Mouse (Mus musculus) limb, embryonic 13.5 days (tissue): ENCODE measurements around the gene Csf1. TPM values are rescaled to one million over a fixed set of nuclear protein-coding genes. Genes with fewer than 3 reads are reported as not detected.

Experiments
- ATAC-seq: fragments of 200-750 bp; cut with Nextera tagmentation; 2 replicates; pipeline ENCODE4 v1.8.0; 2017; ENCODE audit warnings: low read depth, moderate number of reproducible peaks, moderate TSS enrichment; ENCODE audit not compliant: low FRiP score
- H3K27ac ChIP-seq: fragments of 300-500 bp; sonication (generic); 2 replicates; pipeline ENCODE4 v1.5.1; 2015; ENCODE audit warnings: inconsistent platforms, mild to moderate bottlenecking, moderate library complexity
- H3K27me3 ChIP-seq: fragments of 300-500 bp; sonication (generic); 2 replicates; pipeline ENCODE4 v1.6.1; 2015; ENCODE audit warnings: mild to moderate bottlenecking, inconsistent platforms
- H3K36me3 ChIP-seq: fragments of 300-500 bp; sonication (generic); 2 replicates; pipeline ENCODE4 v1.6.1; 2015; ENCODE audit warnings: inconsistent platforms, mild to moderate bottlenecking, moderate library complexity
- H3K4me1 ChIP-seq: fragments of 300-500 bp; sonication (generic); 2 replicates; pipeline ENCODE4 v1.6.1; 2015; ENCODE audit warnings: inconsistent platforms
- H3K4me2 ChIP-seq: fragments of 300-500 bp; sonication (generic); replicated peaks from 2 replicates; pipeline ENCODE4 v1.6.1; 2015; ENCODE audit warnings: inconsistent platforms, mild to moderate bottlenecking, moderate library complexity
- H3K4me3 ChIP-seq: fragments of 300-500 bp; sonication (generic); 2 replicates; pipeline ENCODE4 v1.5.1; 2015; ENCODE audit warnings: moderate library complexity, mild to moderate bottlenecking, inconsistent platforms
- H3K9ac ChIP-seq: fragments of 300-500 bp; sonication (generic); 2 replicates; pipeline ENCODE4 v1.6.1; 2015; ENCODE audit warnings: mild to moderate bottlenecking, inconsistent platforms
- H3K9me3 ChIP-seq: fragments of 300-500 bp; sonication (generic); 2 replicates; pipeline ENCODE4 v1.6.1; 2016; ENCODE audit warnings: inconsistent platforms
- WGBS: fragments of 180-500 bp; shearing (Covaris S2); methylation state at CpG from one replicate; pipeline ENCODE4 v1.1.7; 2015; 5-methylcytosine and 5-hydroxymethylcytosine counted together
- polyA plus RNA-seq: library from polyadenylated mRNA; unstranded; fragments of >200 nt; fragmentation: Nextera tagmentation; extraction: Ambion mirVana; gene quantifications from 2 replicates; pipeline ENCODE4 v1.2.1, GENCODE M21; 2015

The Csf1 gene
- polyA plus RNA-seq, 1 experiment from 2014 or later = 10.2 TPM

- Histone ChIP-seq H3K4me2 (no peak overlapping the region), H3K27ac (peak overlapping the region; percentile 95), H3K27me3 (no peaks in the 10 kb centered on the region), H3K36me3 (no peaks in the 10 kb centered on the region), H3K9me3 (no peaks in the 10 kb centered on the region), H3K4me3 (no peak overlapping the region), H3K9ac (no peak overlapping the region), H3K4me1 (peaks cover 30% of the 10 kb centered on the region)
- no peak for ATAC-seq
- 83% methylated on average over 5 of the region's 5 CpGs for WGBS
Measured at GRCm38 (mm10) chr3:107792736-107793135, 32.5 kb upstream of the Csf1 start.

GRCm38 (mm10) chr3:107790766-107791303 is 30.6 kb upstream of the Csf1 start:
- H3K27me3 ChIP-seq = no peaks in the 10 kb centered on the region
- H3K27ac ChIP-seq = no peak overlapping the region
- 87% methylated on average over 11 of the region's 11 CpGs for WGBS
- H3K36me3 ChIP-seq = no peaks in the 10 kb centered on the region
- no peak overlapping the region for H3K9ac ChIP-seq
- ATAC-seq = no peak
- peaks cover 42% of the 10 kb centered on the region for H3K4me1 ChIP-seq
- H3K4me2 ChIP-seq = no peak overlapping the region
- no peak overlapping the region for H3K4me3 ChIP-seq
- no peaks in the 10 kb centered on the region for H3K9me3 ChIP-seq

- 81% methylated on average over 3 of the region's 3 CpGs for WGBS
- Histone ChIP-seq H3K4me2 (no peak overlapping the region), H3K27ac (no peak overlapping the region), H3K36me3 (no peaks in the 10 kb centered on the region), H3K27me3 (no peaks in the 10 kb centered on the region), H3K4me1 (peaks cover 42% of the 10 kb centered on the region), H3K9me3 (no peaks in the 10 kb centered on the region), H3K4me3 (no peak overlapping the region), H3K9ac (no peak overlapping the region)
- ATAC-seq = no peak
Measured at GRCm38 (mm10) chr3:107790227-107790626, 30.0 kb upstream of the Csf1 start.

- Histone ChIP-seq H3K27me3 (no peaks in the 10 kb centered on the region), H3K9ac (no peak overlapping the region), H3K4me2 (no peak overlapping the region), H3K4me1 (peaks cover 40% of the 10 kb centered on the region), H3K4me3 (no peak overlapping the region), H3K9me3 (no peaks in the 10 kb centered on the region), H3K36me3 (no peaks in the 10 kb centered on the region), H3K27ac (no peak overlapping the region)
- 73% methylated on average over 3 of the region's 3 CpGs for WGBS
- ATAC-seq = no peak
Measured at GRCm38 (mm10) chr3:107788885-107789284, 28.6 kb upstream of the Csf1 start.

GRCm38 (mm10) chr3:107787613-107788501 is 27.6 kb upstream of the Csf1 start:
- Histone ChIP-seq H3K9me3 (no peaks in the 10 kb centered on the region), H3K36me3 (no peaks in the 10 kb centered on the region), H3K27me3 (no peaks in the 10 kb centered on the region), H3K4me1 (peaks cover 30% of the 10 kb centered on the region), H3K4me3 (no peak overlapping the region), H3K27ac (no peak overlapping the region), H3K9ac (no peak overlapping the region), H3K4me2 (no peak overlapping the region)
- no peak for ATAC-seq
- 65% methylated on average over 15 of the region's 15 CpGs for WGBS

- Histone ChIP-seq H3K27ac (no peak overlapping the region), H3K4me1 (peaks cover 25% of the 10 kb centered on the region), H3K36me3 (no peaks in the 10 kb centered on the region), H3K9me3 (no peaks in the 10 kb centered on the region), H3K27me3 (no peaks in the 10 kb centered on the region), H3K4me2 (no peak overlapping the region), H3K9ac (no peak overlapping the region), H3K4me3 (no peak overlapping the region)
- WGBS = 36% methylated on average over 11 of the region's 11 CpGs
- no peak for ATAC-seq
Measured at GRCm38 (mm10) chr3:107786980-107787612, 26.8 kb upstream of the Csf1 start.

- Histone ChIP-seq H3K36me3 (no peaks in the 10 kb centered on the region), H3K9me3 (no peaks in the 10 kb centered on the region), H3K4me2 (no peak overlapping the region), H3K27me3 (no peaks in the 10 kb centered on the region), H3K9ac (no peak overlapping the region), H3K4me1 (peaks cover 25% of the 10 kb centered on the region), H3K4me3 (no peak overlapping the region), H3K27ac (no peak overlapping the region)
- WGBS = 92% methylated on average over 1 of the region's 1 CpGs
- ATAC-seq = no peak
Measured at GRCm38 (mm10) chr3:107786344-107786743, 26.1 kb upstream of the Csf1 start.

- ATAC-seq = no peak
- Histone ChIP-seq H3K36me3 (no peaks in the 10 kb centered on the region), H3K4me3 (no peak overlapping the region), H3K27ac (no peak overlapping the region), H3K9ac (no peak overlapping the region), H3K9me3 (no peaks in the 10 kb centered on the region), H3K4me2 (no peak overlapping the region), H3K4me1 (peaks cover 25% of the 10 kb centered on the region), H3K27me3 (no peaks in the 10 kb centered on the region)
- WGBS = 75% methylated on average over 4 of the region's 4 CpGs
Measured at GRCm38 (mm10) chr3:107785546-107785945, 25.3 kb upstream of the Csf1 start.

GRCm38 (mm10) chr3:107783315-107783714 is 23.0 kb upstream of the Csf1 start:
- WGBS = 95% methylated on average over 3 of the region's 3 CpGs
- no peak for ATAC-seq
- Histone ChIP-seq H3K9me3 (no peaks in the 10 kb centered on the region), H3K9ac (no peak overlapping the region), H3K36me3 (no peaks in the 10 kb centered on the region), H3K27ac (no peak overlapping the region), H3K4me2 (no peak overlapping the region), H3K4me3 (no peak overlapping the region), H3K27me3 (no peaks in the 10 kb centered on the region), H3K4me1 (peaks cover 18% of the 10 kb centered on the region)

GRCm38 (mm10) chr3:107781304-107781703 is 21.0 kb upstream of the Csf1 start:
- Histone ChIP-seq H3K4me3 (no peak overlapping the region), H3K9me3 (no peaks in the 10 kb centered on the region), H3K4me1 (0 out of 2 replicates have a peak, but pooled peaks cover 2% of the 10 kb centered on the region), H3K4me2 (no peak overlapping the region), H3K27ac (no peak overlapping the region), H3K27me3 (no peaks in the 10 kb centered on the region), H3K36me3 (no peaks in the 10 kb centered on the region), H3K9ac (no peak overlapping the region)
- 92% methylated on average over 5 of the region's 5 CpGs for whole genome bisulfite sequencing
- ATAC-seq = no peak

GRCm38 (mm10) chr3:107778016-107778415 is 17.7 kb upstream of the Csf1 start:
- Histone ChIP-seq H3K36me3 (no peaks in the 10 kb centered on the region), H3K9me3 (no peaks in the 10 kb centered on the region), H3K4me2 (no peak overlapping the region), H3K4me1 (peaks cover 16% of the 10 kb centered on the region; the same call in 1 of the 2 replicates), H3K27me3 (peaks cover 4% of the 10 kb centered on the region; the same call in 1 of the 2 replicates), H3K4me3 (no peak overlapping the region), H3K27ac (no peak overlapping the region), H3K9ac (no peak overlapping the region)
- no peak for ATAC-seq
- 85% methylated on average over 6 of the region's 6 CpGs for WGBS

- Histone ChIP-seq H3K27me3 (peaks cover 4% of the 10 kb centered on the region; the same call in 1 of the 2 replicates), H3K9me3 (no peaks in the 10 kb centered on the region), H3K9ac (no peak overlapping the region), H3K36me3 (no peaks in the 10 kb centered on the region), H3K4me1 (peaks cover 16% of the 10 kb centered on the region; the same call in 1 of the 2 replicates), H3K27ac (no peak overlapping the region), H3K4me2 (no peak overlapping the region), H3K4me3 (no peak overlapping the region)
- ATAC-seq = peak; percentile 15; the same call in 1 of the 2 replicates
- WGBS = 13% methylated on average over 3 of the region's 3 CpGs
Measured at GRCm38 (mm10) chr3:107776295-107776694, 16.0 kb upstream of the Csf1 start.
